Mouse (Mus musculus): ENCODE data around the gene Pla2g2c. TPM values are rescaled to one million over a fixed set of nuclear protein-coding genes. Genes with fewer than 3 reads are reported as not detected.
A peak's percentile ranks its signal among the peaks of the same experiment; 100 is the strongest.

Pla2g2c gene
- total RNA-seq, 2 experiments from 2014 or later: 0.16 TPM; not detected in 1

GRCm38 (mm10) chr4:138752603-138753002 is 28.0 kb downstream of the Pla2g2c start:
- no peak for DNase-seq

GRCm38 (mm10) chr4:138753608-138754007 is 29.0 kb downstream of the Pla2g2c start:
- no peak for DNase-seq

- DNase-seq: no peak
Measured at GRCm38 (mm10) chr4:138754432-138754831, 29.8 kb downstream of the Pla2g2c start.

GRCm38 (mm10) chr4:138755439-138755838 is 30.8 kb downstream of the Pla2g2c start:
- no peak for DNase-seq

- no peak for DNase-seq
Measured at GRCm38 (mm10) chr4:138755983-138756382, 31.4 kb downstream of the Pla2g2c start.

GRCm38 (mm10) chr4:138757416-138757815 is 32.8 kb downstream of the Pla2g2c start, which contains the start of gene Pla2g2f:
Gene Pla2g2f, minus strand, starts transcription at chr4:138757626.
- no peak for DNase-seq

- no peak for DNase-seq
Measured at GRCm38 (mm10) chr4:138762266-138762665, 37.7 kb downstream of the Pla2g2c start.

GRCm38 (mm10) chr4:138771970-138772369 is 47.4 kb downstream of the Pla2g2c start:
- DNase-seq: no peak

- DNase-seq: no peak
Measured at GRCm38 (mm10) chr4:138772386-138772785, 47.8 kb downstream of the Pla2g2c start.

GRCm38 (mm10) chr4:138775435-138775834 is 50.8 kb downstream of the Pla2g2c start, which contains the start of gene Pla2g2d:
Gene Pla2g2d, plus strand, starts transcription at chr4:138775735.
- DNase-seq: no peak

- DNase-seq: no peak
Measured at GRCm38 (mm10) chr4:138777417-138778407, 53.1 kb downstream of the Pla2g2c start.

GRCm38 (mm10) chr4:138780300-138780699 is 55.7 kb downstream of the Pla2g2c start:
- no peak for DNase-seq

GRCm38 (mm10) chr4:138782098-138782497 is 57.5 kb downstream of the Pla2g2c start:
- no peak for DNase-seq

GRCm38 (mm10) chr4:138785721-138786120 is 61.1 kb downstream of the Pla2g2c start:
- no peak for DNase-seq

- no peak for DNase-seq
Measured at GRCm38 (mm10) chr4:138786141-138786540, 61.5 kb downstream of the Pla2g2c start.

- DNase-seq: no peak
Measured at GRCm38 (mm10) chr4:138788381-138788780, 63.8 kb downstream of the Pla2g2c start.

- no peak for DNase-seq
Measured at GRCm38 (mm10) chr4:138791452-138791851, 66.9 kb downstream of the Pla2g2c start.

GRCm38 (mm10) chr4:138792599-138792998 is 68.0 kb downstream of the Pla2g2c start:
- DNase-seq: no peak

GRCm38 (mm10) chr4:138793276-138793675 is 68.7 kb downstream of the Pla2g2c start:
- peak; percentile 44 for DNase-seq

- no peak for DNase-seq
Measured at GRCm38 (mm10) chr4:138794344-138794743, 69.8 kb downstream of the Pla2g2c start.
